Mouse (Mus musculus) midbrain, embryonic 10.5 days (tissue): Measurements from ENCODE around the gene E2f6. TPM values are rescaled to one million over a fixed set of nuclear protein-coding genes. Genes with fewer than 3 reads are reported as not detected.

Source experiments
- DNase-seq: peaks from one replicate; pipeline ENCODE4 v3.0.0-alpha.2; 2017; ENCODE audit warnings: low spot score
- H3K27ac ChIP-seq: fragments of 300-500 bp; sonication (generic); replicated peaks from 2 replicates; pipeline ENCODE4 v1.5.1; 2016; ENCODE audit warnings: mild to moderate bottlenecking
- H3K27me3 ChIP-seq: fragments of 300-500 bp; sonication (generic); 2 replicates; pipeline ENCODE4 v1.6.1; 2016; ENCODE audit warnings: low read depth, mild to moderate bottlenecking; ENCODE audit not compliant: poor library complexity, severe bottlenecking
- H3K36me3 ChIP-seq: fragments of 300-500 bp; sonication (generic); 2 replicates; pipeline ENCODE4 v1.6.1; 2016; ENCODE audit warnings: mild to moderate bottlenecking, moderate library complexity
- H3K4me1 ChIP-seq: fragments of 300-500 bp; sonication (generic); 2 replicates; pipeline ENCODE4 v1.6.1; 2016
- H3K4me3 ChIP-seq: fragments of 300-500 bp; sonication (generic); 2 replicates; pipeline ENCODE4 v1.5.1; 2016; ENCODE audit warnings: mild to moderate bottlenecking, moderate library complexity
- H3K9me3 ChIP-seq: fragments of 300-500 bp; sonication (generic); replicated peaks from 2 replicates; pipeline ENCODE4 v1.6.1; 2016; ENCODE audit warnings: mild to moderate bottlenecking
- WGBS: fragments of 180-500 bp; shearing (Covaris S2); methylation state at CpG from one replicate; pipeline ENCODE4 v1.1.7; 2016; 5-methylcytosine and 5-hydroxymethylcytosine counted together
- polyA plus RNA-seq: library from polyadenylated mRNA; unstranded; fragments of >200 nt; fragmentation: Nextera tagmentation; extraction: Ambion mirVana; gene quantifications from 2 replicates; pipeline ENCODE4 v1.2.1, GENCODE M21; 2016

Gene E2f6
- polyA plus RNA-seq, 1 experiment from 2014 or later, result 72.8 TPM

DNA sequence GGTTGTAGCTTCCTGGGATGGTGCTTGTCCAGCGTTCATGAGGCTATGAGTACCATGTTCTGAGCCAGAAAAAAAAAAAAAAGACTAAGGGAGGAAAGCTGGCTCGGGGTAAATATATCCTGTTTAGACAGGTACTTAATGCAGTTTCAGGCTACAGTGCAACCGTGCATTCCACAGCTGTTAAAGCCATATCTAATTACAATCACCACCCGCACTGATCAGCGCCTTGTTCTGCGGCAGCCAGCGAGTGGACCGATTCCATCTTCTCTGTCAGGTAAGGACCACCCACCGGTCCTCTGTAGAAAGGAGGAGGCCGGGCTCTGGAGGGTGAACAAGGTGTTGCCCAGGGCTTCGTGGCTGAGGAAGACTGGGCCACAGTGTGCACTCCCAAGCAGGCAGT, 23.9 kb downstream of the E2f6 start:
- Histone ChIP-seq H3K9me3 (peaks cover 11% of the 10 kb centered on the region), H3K36me3 (peaks cover 7% of the 10 kb centered on the region), H3K27me3 (no peaks in the 10 kb centered on the region), H3K4me3 (no peak overlapping the region), H3K4me1 (no peaks in the 10 kb centered on the region), H3K27ac (no peak overlapping the region)
- WGBS, result 84% methylated on average over 11 of the region's 11 CpGs
- DNase-seq, result no peak

DNA sequence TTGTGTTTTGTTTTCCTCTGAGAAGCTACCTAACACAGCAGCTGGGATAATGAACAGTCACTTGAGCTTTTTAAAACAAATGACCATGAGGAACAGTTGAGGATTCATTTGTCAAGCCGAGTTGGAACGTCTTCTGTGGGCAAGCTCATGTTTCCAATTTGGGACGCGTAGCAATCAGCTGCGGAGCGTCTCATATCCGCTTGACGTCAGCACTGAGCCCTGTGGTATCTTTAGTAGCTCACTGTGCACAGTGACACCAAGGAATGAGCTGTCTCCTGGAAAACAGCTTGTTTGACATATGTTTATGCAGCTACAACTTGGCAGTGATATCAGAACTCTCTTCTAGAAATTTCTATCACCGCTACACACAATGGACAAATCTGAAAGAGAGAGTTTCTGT, 25.4 kb downstream of the E2f6 start:
- WGBS, result 80% methylated on average over 9 of the region's 9 CpGs
- no peak for DNase-seq

GRCm38 (mm10) chr12:16837766-16838165, 27.0 kb downstream of the E2f6 start:
- no peaks in the 10 kb centered on the region for H3K27me3 ChIP-seq
- DNase-seq, result no peak
- no peak overlapping the region for H3K27ac ChIP-seq
- no peaks in the 10 kb centered on the region for H3K4me1 ChIP-seq
- H3K4me3 ChIP-seq, result no peak overlapping the region
- peaks cover 11% of the 10 kb centered on the region for H3K9me3 ChIP-seq
- no peaks in the 10 kb centered on the region for H3K36me3 ChIP-seq
- 93% methylated on average over 4 of the region's 4 CpGs for WGBS

More for the DNA sequence above, 25.4 kb downstream of the E2f6 start:
- H3K9me3 ChIP-seq, result peaks cover 11% of the 10 kb centered on the region
- no peak overlapping the region for H3K27ac ChIP-seq
- H3K4me1 ChIP-seq, result no peaks in the 10 kb centered on the region
- H3K27me3 ChIP-seq, result no peaks in the 10 kb centered on the region
- no peak overlapping the region for H3K4me3 ChIP-seq
- no peaks in the 10 kb centered on the region for H3K36me3 ChIP-seq

DNA sequence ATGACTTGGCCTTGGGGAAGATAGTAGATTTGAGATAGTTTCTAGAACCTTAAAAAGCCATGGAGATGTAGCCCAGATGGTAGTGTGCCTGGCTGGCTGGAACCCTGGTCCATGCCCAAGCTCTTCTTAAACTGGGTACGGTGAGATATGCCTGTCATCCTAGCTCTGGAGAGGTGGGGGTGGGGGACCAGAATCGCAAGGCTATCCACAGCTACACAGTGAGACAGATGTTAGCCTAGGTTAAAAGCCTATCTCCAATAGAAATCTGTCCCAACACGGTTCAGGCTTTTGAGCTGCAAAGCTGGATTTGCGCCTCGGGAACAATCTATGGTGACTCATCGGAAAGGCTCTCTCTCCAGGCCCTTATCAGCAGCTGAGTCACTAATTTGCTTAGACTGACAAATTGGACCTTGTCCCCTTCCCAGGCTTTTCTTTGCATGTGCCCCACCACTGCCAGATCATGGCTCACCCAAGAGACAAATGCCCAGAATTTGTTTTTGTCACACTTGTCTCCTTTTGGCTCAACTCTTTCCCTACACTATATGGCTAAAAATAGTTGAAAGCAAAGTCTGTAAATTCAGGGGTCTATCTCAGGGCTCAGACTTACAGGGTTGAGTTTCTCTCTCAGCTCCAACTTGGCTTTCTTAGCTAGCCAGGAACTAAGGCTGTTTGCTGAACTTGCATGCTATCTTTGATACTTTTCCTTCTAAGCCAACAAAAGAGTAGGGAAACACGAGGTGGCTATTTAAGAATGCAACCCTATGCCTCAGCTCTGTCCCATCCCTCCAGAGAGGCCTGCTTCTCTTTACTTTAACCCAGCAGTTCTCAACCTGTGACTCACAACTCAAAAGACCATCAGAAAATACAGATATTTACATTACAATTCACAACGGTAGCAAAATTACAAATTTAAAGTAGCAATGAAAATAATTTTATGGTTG, 30.3 kb downstream of the E2f6 start:
- no peak overlapping the region for H3K27ac ChIP-seq
- no peak overlapping the region for H3K4me3 ChIP-seq
- peaks cover 11% of the 10 kb centered on the region for H3K9me3 ChIP-seq
- no peak for DNase-seq
- no peaks in the 10 kb centered on the region for H3K4me1 ChIP-seq
- no peaks in the 10 kb centered on the region for H3K27me3 ChIP-seq
- H3K36me3 ChIP-seq, result no peaks in the 10 kb centered on the region
- 85% methylated on average over 8 of the region's 8 CpGs for WGBS

DNA sequence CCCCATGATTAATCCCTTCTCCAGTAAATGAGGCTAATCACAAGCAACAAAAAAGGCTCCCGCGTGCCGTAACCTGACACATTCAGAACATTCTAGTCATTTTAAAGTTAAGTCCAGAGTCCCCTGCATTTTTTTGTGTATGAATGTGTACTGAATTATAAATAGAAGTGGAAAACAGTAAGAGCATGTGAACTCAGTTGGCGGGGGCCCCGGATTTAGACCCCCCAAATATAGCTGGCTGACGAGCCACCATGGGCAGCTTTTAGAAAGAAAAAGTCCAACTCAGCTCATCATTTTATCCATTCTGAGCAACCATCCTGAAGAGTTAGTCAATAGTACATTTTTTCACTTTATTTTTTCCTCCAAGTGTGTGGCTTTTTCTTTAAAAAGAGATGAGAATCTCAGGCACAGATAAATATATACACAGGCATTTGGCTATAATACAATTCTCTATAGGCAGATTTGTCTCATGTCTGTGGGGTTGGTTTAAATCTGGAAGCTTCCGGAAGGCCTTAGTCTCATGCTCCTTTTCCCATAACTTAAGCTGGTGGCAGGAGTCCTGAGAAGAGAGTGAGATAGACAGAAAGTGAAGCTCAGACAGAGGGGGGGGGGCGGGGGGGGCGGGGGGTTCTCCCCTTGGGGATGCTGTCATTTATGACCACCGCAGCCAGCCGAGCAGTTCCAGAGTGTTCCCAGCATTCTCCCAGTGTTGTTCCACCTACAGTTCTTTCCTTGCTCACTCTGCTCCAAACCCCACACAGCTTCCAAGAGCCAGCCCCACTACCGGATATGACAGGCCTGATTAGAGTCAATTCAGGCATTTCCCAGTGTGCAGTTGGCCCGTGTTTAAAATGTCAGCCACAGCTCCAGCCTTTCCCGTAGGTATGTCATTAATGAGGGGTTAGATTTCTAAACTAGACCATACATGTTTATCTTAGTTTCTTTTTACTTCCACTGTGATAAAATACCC, 34.1 kb downstream of the E2f6 start:
- Histone ChIP-seq H3K9me3 (no peaks in the 10 kb centered on the region), H3K27me3 (no peaks in the 10 kb centered on the region), H3K4me3 (no peak overlapping the region), H3K27ac (no peak overlapping the region), H3K4me1 (peaks cover 4% of the 10 kb centered on the region), H3K36me3 (no peaks in the 10 kb centered on the region)
- DNase-seq, result no peak
- 80% methylated on average over 14 of the region's 14 CpGs for WGBS

DNA sequence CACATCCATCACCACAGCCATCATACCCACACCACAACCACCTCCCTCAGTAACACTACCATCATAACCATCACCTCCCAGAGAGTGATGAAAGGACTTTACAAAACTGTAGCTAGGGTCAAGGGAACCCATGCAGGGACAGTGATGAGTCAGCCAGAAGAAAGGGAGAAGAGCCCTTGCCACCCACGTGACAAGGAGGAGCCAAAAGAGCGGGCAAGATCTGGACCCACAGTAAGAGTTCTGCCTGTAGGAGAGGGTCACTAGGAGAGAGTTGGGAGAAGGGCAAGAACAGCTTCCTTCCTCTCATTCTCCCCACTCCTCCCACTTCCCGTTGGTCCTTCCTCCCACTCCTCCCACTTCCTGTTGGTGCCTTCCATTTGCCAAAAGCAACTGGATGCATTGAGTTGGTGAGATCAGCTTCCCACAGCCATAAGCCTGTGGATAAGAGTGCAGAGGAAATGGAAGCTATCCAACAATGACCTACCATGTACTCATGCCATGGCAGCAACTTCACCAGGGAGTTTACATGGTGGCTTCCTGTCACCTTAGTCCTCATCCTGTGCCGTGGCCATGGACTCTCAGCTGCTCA, 36.5 kb downstream of the E2f6 start:
- Histone ChIP-seq H3K4me1 (peaks cover 19% of the 10 kb centered on the region), H3K27ac (no peak overlapping the region), H3K9me3 (no peaks in the 10 kb centered on the region), H3K27me3 (no peaks in the 10 kb centered on the region), H3K36me3 (no peaks in the 10 kb centered on the region), H3K4me3 (no peak overlapping the region)
- 86% methylated on average over 4 of the region's 4 CpGs for WGBS
- no peak for DNase-seq

GRCm38 (mm10) chr12:16848501-16848900, 37.7 kb downstream of the E2f6 start:
- H3K36me3 ChIP-seq, result no peaks in the 10 kb centered on the region
- no peaks in the 10 kb centered on the region for H3K27me3 ChIP-seq
- H3K9me3 ChIP-seq, result no peaks in the 10 kb centered on the region
- no peak overlapping the region for H3K27ac ChIP-seq
- no peak overlapping the region for H3K4me3 ChIP-seq
- peaks cover 19% of the 10 kb centered on the region for H3K4me1 ChIP-seq
- 81% methylated on average over 2 of the region's 2 CpGs for WGBS
- no peak for DNase-seq

GRCm38 (mm10) chr12:16849821-16850220, 39.1 kb downstream of the E2f6 start:
- H3K27ac ChIP-seq, result 0 out of 2 replicates have a peak overlapping the region, but pooled peaks have one; percentile 75
- WGBS, result 75% methylated on average over 2 of the region's 2 CpGs
- H3K36me3 ChIP-seq, result no peaks in the 10 kb centered on the region
- no peak overlapping the region for H3K4me3 ChIP-seq
- DNase-seq, result no peak
- H3K9me3 ChIP-seq, result no peaks in the 10 kb centered on the region
- H3K4me1 ChIP-seq, result peaks cover 19% of the 10 kb centered on the region
- H3K27me3 ChIP-seq, result no peaks in the 10 kb centered on the region

DNA sequence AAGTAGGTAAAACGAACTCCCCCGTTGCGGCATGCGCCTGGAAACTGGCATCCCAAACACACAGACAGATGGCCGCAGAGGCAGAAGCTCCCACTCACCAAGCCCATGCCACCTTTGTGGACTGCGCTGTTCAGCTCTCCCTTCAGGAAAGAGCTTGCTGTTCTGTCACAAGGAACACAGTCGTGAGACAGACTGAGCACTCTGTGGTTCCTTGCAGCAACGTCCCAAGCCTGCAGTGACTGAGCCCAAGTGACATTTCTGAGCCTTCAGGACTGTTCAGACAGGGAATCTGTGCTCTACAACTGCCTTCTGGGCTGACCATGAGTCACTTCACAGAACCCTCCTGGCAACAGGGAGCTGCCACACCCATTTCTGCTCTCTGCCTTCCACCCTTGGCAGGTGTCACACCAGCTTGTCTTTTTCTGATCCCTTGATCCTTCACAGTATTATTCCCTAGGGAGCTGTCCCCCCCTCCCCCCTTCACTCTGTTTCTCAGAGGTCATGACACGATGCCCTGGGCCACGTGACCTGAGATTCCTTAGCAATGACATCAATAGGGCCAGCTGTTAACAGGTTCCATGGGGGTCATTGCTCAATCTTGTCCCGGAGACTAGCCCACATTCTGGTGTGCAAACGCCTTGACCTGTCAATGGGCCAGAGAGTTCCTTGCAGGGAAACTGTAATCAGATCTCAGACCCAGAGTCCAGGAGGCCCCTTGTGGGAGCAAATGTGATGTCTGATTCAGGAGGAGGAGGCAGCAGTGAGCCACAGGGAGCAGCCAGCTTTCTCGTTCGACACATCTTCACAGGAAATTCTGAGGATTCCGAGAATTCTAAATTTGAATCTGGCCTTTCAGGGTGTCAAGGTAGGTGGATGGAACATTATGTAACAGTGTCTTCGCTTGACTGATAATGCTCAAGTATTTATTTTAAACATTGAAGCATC, 39.9 kb downstream of the E2f6 start:
- DNase-seq, result peak; percentile 73
- no peaks in the 10 kb centered on the region for H3K9me3 ChIP-seq
- 44% methylated on average over 16 of the region's 16 CpGs for WGBS
- peaks cover 28% of the 10 kb centered on the region for H3K4me1 ChIP-seq
- H3K36me3 ChIP-seq, result no peaks in the 10 kb centered on the region
- peak overlapping the region; percentile 75 for H3K27ac ChIP-seq
- no peaks in the 10 kb centered on the region for H3K27me3 ChIP-seq
- no peak overlapping the region for H3K4me3 ChIP-seq

DNA sequence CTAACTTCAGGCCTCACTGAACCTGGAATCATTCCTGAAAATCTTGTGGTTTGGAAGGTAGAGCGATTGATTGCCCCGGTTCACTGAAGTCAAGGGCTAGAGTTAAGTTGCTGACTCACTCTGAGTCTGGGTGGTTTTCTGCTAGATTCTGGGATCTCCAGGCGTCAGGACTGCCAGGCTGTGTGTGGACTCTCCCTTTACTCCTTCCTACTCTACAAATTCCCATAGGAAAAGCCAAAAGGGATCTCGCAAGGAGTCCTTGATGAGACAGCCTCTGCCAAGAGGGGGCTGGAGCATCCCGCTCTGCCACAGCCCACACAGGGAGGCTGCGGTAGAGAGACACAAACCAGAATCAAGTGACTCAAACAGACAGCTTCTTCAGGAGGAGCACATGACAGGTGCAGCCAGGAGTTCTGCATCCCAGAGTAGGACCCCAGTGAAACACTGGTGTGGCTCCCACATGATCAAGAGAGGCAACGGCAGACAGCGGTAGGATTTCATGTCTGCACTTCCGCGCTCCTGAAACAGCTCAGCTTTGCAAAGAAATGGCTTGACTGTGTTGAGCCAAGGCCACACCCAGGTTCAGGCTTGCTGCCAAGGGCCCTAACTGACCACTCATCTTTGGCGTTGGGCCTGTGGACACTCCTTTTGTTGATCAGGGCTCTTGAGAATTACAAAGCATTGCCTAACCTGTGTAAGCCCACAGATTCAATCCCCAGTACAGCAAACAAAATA, 42.8 kb downstream of the E2f6 start:
- no peaks in the 10 kb centered on the region for H3K36me3 ChIP-seq
- DNase-seq, result no peak
- H3K4me3 ChIP-seq, result no peak overlapping the region
- H3K4me1 ChIP-seq, result peaks cover 37% of the 10 kb centered on the region
- no peaks in the 10 kb centered on the region for H3K27me3 ChIP-seq
- no peaks in the 10 kb centered on the region for H3K9me3 ChIP-seq
- no peak overlapping the region for H3K27ac ChIP-seq
- WGBS, result 89% methylated on average over 11 of the region's 11 CpGs

DNA sequence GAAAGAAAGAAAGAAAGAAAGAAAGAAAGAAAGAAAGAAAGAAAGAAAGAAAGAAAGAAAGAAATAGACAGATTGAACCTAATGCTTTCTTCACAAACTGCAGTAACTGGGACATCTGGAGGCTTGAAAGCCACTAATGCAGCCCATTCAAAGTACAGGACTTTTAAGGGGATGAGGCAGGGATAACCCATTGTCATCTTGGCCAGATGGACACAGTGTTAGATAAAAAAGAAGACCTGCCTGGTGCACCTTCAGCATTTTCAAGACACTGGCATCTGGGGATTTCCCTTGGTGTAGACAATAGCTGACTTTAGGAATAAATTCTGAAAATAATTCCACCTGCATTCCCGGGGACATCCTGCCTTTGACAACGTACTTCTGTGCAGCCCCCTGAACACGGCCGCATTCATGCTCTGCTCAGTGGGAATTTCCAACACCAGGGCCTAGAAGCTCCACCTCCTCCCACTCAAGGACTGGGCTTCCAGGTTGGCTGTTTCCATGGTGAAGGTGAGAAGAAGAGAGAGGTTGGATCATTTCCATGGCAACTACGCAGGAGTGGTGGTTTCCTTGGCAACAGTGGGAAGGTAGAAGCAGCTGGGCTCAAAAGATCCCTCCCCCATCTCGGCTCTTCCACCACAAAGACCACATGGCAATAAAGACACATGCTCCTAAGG, 45.0 kb downstream of the E2f6 start:
- Histone ChIP-seq H3K4me3 (peak overlapping the region; percentile 19; the same call in 1 of the 2 replicates), H3K27me3 (no peaks in the 10 kb centered on the region), H3K27ac (peak overlapping the region; percentile 75), H3K4me1 (peaks cover 25% of the 10 kb centered on the region), H3K9me3 (no peaks in the 10 kb centered on the region), H3K36me3 (no peaks in the 10 kb centered on the region)
- 16% methylated on average over 6 of the region's 6 CpGs for WGBS
- DNase-seq, result peak; percentile 64
